Mouse (Mus musculus): ENCODE measurements around the gene Utp3. TPM values are rescaled to one million over a fixed set of nuclear protein-coding genes. Genes with fewer than 3 reads are reported as not detected.
A peak's percentile ranks its signal among the peaks of the same experiment; 100 is the strongest.

The Utp3 gene
- total RNA-seq, 4 experiments from 2014 or later = 30.5 to 39.0 (median 35.2) TPM

DNA sequence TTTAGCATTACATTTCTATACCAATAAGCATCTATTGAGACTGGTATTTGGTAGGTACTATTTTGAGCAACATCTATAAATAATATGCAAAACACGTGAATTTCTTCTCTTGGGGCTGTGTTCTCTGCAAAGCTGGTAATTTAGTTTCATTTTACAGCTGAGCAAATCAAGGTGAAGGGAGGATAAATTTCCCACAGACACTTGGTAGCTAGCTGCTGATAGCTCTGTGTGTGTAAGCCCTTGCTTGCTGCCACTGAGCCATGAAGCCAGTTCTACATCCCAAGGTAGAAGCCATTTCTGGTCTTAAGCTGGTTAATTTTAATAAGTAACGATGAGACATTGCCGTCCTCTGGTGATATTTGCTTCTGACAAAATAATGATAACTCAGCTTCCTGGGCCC lies 20.6 kb downstream of the Utp3 start:
- no peak for DNase-seq

DNA sequence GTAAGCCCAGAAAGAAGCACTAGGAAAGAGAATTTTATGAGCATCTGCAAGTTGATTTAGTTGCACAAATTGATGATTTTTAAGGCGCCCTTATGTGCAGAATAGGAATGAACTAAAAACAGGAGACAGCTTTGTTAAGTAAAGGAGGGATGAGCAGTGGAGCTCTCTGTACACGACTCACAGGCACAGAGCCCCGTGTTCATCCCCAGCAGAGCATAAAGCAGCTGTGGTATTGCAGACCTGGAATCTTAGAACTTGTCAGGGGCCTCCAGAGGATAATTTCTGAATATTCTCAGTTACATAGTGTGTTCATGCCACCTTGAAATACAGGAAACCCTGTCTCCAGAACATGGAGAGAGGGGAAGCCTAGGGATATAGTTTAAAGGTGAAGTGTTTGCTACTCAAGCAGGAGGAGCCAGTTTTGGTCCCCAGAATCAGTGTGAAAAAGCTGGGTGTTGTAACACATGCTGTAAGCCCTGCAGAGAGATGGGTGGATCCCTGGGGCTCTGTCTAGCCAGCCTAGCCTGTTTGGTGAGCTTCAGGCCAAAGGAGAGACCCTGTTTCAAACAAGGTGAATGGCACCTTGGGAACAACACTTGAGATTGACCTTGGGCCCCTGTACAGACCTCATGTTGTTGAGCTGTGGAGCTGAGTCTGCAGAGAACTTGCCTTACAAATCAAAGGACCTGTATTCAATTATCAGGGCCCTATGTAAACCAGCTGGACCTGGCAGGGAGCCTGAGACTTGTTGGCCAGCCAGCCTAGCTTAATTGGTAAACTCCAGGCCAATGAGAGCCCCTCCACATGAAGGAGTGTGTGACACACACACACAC lies 21.5 kb downstream of the Utp3 start:
- no peak for DNase-seq

- no peak for DNase-seq
Observed at GRCm38 (mm10) chr5:88580681-88581080, 26.4 kb downstream of the Utp3 start.

DNA sequence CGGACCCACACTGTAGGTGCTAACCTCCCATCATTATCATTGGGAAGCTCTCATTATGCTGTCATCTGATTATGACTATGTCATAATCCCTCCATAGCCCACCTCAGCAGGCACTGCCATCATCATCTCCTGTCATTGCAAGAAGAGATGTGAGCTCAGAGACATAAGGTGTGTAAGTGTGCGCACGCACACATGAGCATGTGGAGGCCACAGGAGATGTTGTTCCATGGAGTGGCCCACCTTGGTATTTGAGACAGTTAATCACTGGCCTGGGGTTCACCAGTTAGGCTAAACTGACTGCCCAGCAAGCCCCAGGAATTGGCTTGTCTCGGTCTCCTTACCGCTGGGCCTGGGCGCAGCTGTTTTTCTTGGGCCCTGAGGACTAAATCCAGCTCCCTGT lies 27.1 kb downstream of the Utp3 start:
- no peak for DNase-seq

GRCm38 (mm10) chr5:88583271-88584031 lies 29.2 kb downstream of the Utp3 start:
- DNase-seq = peak; percentile 39

DNA sequence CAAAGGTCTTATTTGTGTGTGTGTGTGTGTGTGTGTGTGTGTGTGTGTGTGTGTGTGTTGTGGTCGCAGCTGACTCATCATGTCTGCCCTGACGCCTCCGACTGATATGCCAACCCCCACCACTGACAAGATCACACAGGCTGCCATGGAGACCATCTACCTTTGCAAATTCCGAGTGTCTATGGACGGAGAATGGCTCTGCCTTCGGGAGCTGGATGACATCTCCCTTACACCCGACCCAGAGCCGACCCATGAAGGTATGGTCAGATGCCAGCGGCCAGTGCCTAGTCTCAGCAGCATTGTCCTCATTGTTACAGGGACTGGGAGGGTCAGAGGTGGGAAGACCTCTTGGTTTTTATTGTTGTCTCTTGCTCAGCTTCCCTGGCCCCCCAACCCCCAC lies 29.8 kb downstream of the Utp3 start:
- DNase-seq = no peak

DNA sequence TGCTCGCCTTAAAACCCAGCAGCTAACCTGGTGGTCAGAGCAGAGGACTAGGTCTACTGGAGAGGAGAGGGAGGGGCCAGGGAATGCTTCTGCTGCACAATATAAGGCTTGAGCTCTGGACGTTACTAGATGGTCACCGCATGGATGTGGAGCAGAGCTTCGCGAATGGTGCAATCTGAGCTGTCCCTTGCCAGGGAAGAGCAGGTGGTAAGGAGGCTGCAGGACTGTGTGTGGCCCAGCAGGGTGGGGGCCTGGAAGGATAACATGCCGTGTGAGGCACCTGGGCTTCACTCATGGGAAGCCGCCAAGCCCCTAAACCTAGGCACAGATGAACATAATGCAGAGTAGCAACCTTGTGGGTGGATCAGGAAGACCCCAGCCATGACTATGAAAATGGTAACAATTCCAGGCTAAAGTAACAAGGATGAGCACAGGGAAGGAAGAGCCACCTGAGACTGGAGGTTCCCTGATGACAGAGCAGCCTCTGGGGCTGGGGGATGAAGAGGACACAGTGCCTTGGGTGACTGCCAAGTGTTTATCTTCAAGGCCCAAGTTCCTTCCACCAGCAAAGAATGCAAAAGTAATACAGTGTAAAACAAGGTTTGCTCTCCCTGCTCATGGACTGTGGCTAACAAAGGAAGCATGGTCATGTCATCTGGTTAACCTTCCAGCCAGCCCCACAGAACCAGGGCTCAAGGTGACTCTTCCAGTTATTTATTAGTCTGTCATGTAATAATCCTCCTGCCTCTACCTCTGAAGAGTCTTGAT lies 32.3 kb downstream of the Utp3 start:
- no peak for DNase-seq

- peak; percentile 35 for DNase-seq
Observed at GRCm38 (mm10) chr5:88587211-88587934, 33.1 kb downstream of the Utp3 start.

GRCm38 (mm10) chr5:88588481-88588880 lies 34.2 kb downstream of the Utp3 start:
- DNase-seq = no peak

GRCm38 (mm10) chr5:88593421-88594172 lies 39.3 kb downstream of the Utp3 start:
- DNase-seq = no peak

- DNase-seq = no peak
Observed at GRCm38 (mm10) chr5:88594173-88594569, 39.9 kb downstream of the Utp3 start.

DNA sequence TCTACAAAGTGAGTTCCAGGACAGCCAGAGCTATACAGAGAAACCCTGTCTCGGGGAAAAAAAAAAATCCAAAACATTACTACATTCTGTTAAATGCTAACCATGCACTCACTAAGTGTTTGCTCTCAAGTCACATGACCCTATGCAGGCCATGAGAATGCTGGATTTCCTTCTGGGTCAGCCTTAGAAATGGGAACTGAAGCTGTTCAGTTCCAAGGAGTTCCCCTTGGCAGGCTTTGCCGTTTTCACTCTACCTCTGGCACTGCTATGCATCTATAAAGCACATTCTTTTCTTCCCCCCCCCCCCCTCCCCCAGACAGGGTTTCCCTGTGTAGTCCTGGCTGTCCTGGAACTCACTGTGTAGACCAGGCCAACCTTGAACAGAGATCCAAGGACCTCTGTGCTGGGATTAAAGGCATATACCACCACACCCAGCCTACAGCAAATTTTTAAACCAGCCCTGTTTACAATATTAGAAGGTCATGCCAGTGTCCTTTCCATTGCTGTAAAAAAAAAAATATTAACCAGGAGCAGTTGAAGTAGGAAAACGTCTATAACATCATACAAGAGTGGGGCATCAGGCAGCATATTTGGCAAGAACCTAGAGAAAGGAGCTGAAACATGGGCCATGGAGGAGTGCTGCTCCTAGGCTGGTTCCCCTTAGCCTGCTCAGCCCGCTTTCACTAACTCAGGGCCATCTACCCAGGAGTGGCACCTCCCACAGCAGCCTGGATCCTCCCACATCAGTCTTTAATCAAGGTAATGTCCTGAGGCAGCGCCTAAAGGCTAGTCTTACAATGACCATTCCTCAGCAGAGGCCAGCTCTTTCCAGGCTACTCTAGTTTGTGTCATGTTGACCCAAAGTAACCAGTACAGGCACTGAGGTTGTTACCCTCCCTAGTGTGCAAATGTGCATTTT lies 41.5 kb downstream of the Utp3 start:
- DNase-seq = no peak

GRCm38 (mm10) chr5:88598961-88599360 lies 44.7 kb downstream of the Utp3 start:
- DNase-seq = no peak

- DNase-seq = no peak
Observed at GRCm38 (mm10) chr5:88602030-88602429, 47.8 kb downstream of the Utp3 start.

DNA sequence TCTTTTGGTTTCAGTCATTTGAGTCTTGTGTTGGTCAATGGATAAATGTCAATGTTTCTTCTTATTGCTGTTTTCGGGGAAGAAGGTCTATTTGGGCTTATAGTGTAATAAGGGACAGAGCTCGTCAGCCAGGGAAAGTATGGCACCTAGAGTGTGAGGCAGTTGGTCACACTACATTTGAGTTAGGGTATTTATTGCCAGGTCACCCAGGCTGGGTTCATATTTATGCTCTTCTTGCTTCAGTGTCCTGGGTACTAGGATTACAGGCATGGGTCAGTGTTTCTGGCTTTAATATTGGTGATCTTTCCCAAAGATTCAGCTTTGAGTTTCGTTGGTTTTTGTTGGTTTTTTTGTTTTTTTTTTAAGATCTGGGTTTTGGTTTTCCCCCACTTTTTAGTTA lies 48.5 kb downstream of the Utp3 start:
- DNase-seq = no peak

DNA sequence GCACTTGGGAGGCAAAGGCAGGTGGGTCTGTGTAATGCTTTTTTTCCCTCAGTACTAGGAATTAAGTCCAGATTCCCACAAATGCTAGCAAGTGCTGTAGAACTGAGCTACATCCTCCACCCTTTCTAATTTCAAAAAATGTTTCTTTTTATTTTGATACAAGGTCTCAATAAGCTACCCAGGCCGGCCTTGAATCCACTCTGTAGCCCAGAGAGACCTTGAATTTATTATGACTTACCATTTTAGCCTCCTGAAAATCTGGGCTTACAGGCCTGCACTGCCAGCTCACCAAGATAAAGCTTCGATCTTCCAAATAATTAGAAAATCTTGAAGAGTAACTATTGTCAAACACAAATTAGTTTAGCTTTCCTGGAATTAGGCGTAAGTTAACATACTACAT lies 49.8 kb downstream of the Utp3 start:
- DNase-seq = peak; percentile 40

GRCm38 (mm10) chr5:88604641-88605358 lies 50.5 kb downstream of the Utp3 start:
- DNase-seq = no peak
